8 mouse cellular contexts compared by ENCODE assay signal in genomic region chr13:69481634-69482505, GRCm38 (mm10). TPM values are rescaled to one million over a fixed set of nuclear protein-coding genes. Genes with fewer than 3 reads are reported as not detected.
DNase-seq lines count a peak whose midpoint lies in the region; ATAC-seq and TF ChIP-seq lines count a peak whose summit lies in the region.

No protein-coding gene starts in this region.

- no peaks in the 10 kb centered on the region for H3K36me3 ChIP-seq in forebrain, embryonic 10.5 days (replicated peaks)
- H3K36me3 ChIP-seq in heart, embryonic 13.5 days: no peaks in the 10 kb centered on the region
- no peaks in the 10 kb centered on the region for H3K36me3 ChIP-seq in kidney, embryonic 16.5 days (ENCODE audit: insufficient read depth, low read length)
- no peaks in the 10 kb centered on the region for H3K36me3 ChIP-seq in limb, embryonic 12.5 days
- no peaks in the 10 kb centered on the region for H3K36me3 ChIP-seq in midbrain, postnatal 0 days (ENCODE audit: insufficient read depth, low read length)

- no peak overlapping the region for H3K27ac ChIP-seq in forebrain, embryonic 10.5 days
- peak overlapping the region; percentile 83 for H3K27ac ChIP-seq in heart, embryonic 13.5 days (replicated peaks)
- no peak overlapping the region for H3K27ac ChIP-seq in kidney, embryonic 16.5 days (ENCODE audit: low read length)
- no peak overlapping the region for H3K27ac ChIP-seq in limb, embryonic 12.5 days
- peak overlapping the region; percentile 18; the same call in 1 of the 2 replicates for H3K27ac ChIP-seq in midbrain, postnatal 0 days (ENCODE audit: low read depth, low read length)

- peak; percentile 60 for ATAC-seq in cerebellum, adult (ENCODE audit: insufficient number of reproducible peaks, low FRiP score, low TSS enrichment)
- ATAC-seq in heart, embryonic 13.5 days (ENCODE audit: extremely low read depth, insufficient number of reproducible peaks, low FRiP score, low TSS enrichment): no peak; the same call in 1 of the 2 replicates
- peak; percentile 55; the same call in 1 of the 2 replicates for ATAC-seq in kidney, embryonic 16.5 days (ENCODE audit: low FRiP score, low TSS enrichment)
- 0 out of 2 replicates have a peak, but pooled peaks have one; percentile 22 for ATAC-seq in limb, embryonic 12.5 days (ENCODE audit: insufficient number of reproducible peaks, insufficient read depth, low FRiP score, low TSS enrichment, low read depth)
- ATAC-seq in midbrain, postnatal 0 days (ENCODE audit: low FRiP score): peak; percentile 59
- no peak for ATAC-seq in megakaryocyte-erythroid progenitor cell, adult 5-6 weeks (replicated peaks; ENCODE audit: low FRiP score, low TSS enrichment, poor library complexity, severe bottlenecking)

- peak overlapping the region; percentile 45 for H3K4me3 ChIP-seq in forebrain, embryonic 10.5 days
- H3K4me3 ChIP-seq in heart, embryonic 13.5 days: peak overlapping the region; percentile 48
- H3K4me3 ChIP-seq in kidney, embryonic 16.5 days (ENCODE audit: low read length): peak overlapping the region; percentile 39
- H3K4me3 ChIP-seq in limb, embryonic 12.5 days (replicated peaks): peak overlapping the region; percentile 31
- H3K4me3 ChIP-seq in midbrain, postnatal 0 days (ENCODE audit: low read depth, low read length): peak overlapping the region; percentile 31

- TF ChIP-seq CTCF in midbrain, postnatal 0 days (IDR thresholded peaks at IDR 0.05): no peak; the same call in none of the 2 replicates

- H3K9me3 ChIP-seq in forebrain, embryonic 10.5 days: no peaks in the 10 kb centered on the region
- H3K9me3 ChIP-seq in heart, embryonic 13.5 days: no peaks in the 10 kb centered on the region
- H3K9me3 ChIP-seq in kidney, embryonic 16.5 days (ENCODE audit: low read length): no peaks in the 10 kb centered on the region
- H3K9me3 ChIP-seq in limb, embryonic 12.5 days: no peaks in the 10 kb centered on the region
- H3K9me3 ChIP-seq in midbrain, postnatal 0 days (ENCODE audit: low read length): no peaks in the 10 kb centered on the region

- H3K4me1 ChIP-seq in forebrain, embryonic 10.5 days: peaks cover 27% of the 10 kb centered on the region
- peaks cover 22% of the 10 kb centered on the region for H3K4me1 ChIP-seq in heart, embryonic 13.5 days
- peaks cover 12% of the 10 kb centered on the region for H3K4me1 ChIP-seq in kidney, embryonic 16.5 days (ENCODE audit: insufficient read depth, low read length)
- peaks cover 16% of the 10 kb centered on the region for H3K4me1 ChIP-seq in limb, embryonic 12.5 days (replicated peaks)
- H3K4me1 ChIP-seq in midbrain, postnatal 0 days (ENCODE audit: insufficient read depth, low read length): peaks cover 14% of the 10 kb centered on the region

- no peak for DNase-seq in forebrain, embryonic 10.5 days (ENCODE audit: extremely low spot score, low spot score)
- peak; percentile 72 for DNase-seq in midbrain, postnatal 0 days (ENCODE audit: low spot score)
- no peak for DNase-seq in T-cell, adult 2 months (ENCODE audit: low spot score)

- 4% methylated on average over 30 of the region's 30 CpGs for WGBS in forebrain, embryonic 10.5 days
- WGBS in heart, embryonic 13.5 days: 5% methylated on average over 30 of the region's 30 CpGs
- 2% methylated on average over 30 of the region's 30 CpGs for WGBS in kidney, embryonic 16.5 days
- 2% methylated on average over 30 of the region's 30 CpGs for WGBS in limb, embryonic 12.5 days
- WGBS in midbrain, postnatal 0 days: 2% methylated on average over 30 of the region's 30 CpGs

- peaks cover 71% of the 10 kb centered on the region for H3K27me3 ChIP-seq in forebrain, embryonic 10.5 days (ENCODE audit: poor library complexity, severe bottlenecking)
- peaks cover 74% of the 10 kb centered on the region for H3K27me3 ChIP-seq in heart, embryonic 13.5 days (replicated peaks)
- H3K27me3 ChIP-seq in kidney, embryonic 16.5 days (ENCODE audit: insufficient read depth, low read length): peaks cover 45% of the 10 kb centered on the region
- H3K27me3 ChIP-seq in limb, embryonic 12.5 days: peaks cover 73% of the 10 kb centered on the region
- peaks cover 11% of the 10 kb centered on the region for H3K27me3 ChIP-seq in midbrain, postnatal 0 days (ENCODE audit: insufficient read depth, low read length)

- H3K4me2 ChIP-seq in heart, embryonic 13.5 days: peak overlapping the region; percentile 75
- peak overlapping the region; percentile 62 for H3K4me2 ChIP-seq in kidney, embryonic 16.5 days (replicated peaks; ENCODE audit: low read depth, low read length)
- peak overlapping the region; percentile 64 for H3K4me2 ChIP-seq in limb, embryonic 12.5 days
- H3K4me2 ChIP-seq in midbrain, postnatal 0 days (ENCODE audit: low read depth, low read length, poor library complexity, severe bottlenecking): peak overlapping the region; percentile 67

- H3K9ac ChIP-seq in heart, embryonic 13.5 days: peak overlapping the region; percentile 70
- no peak overlapping the region; the same call in 1 of the 2 replicates for H3K9ac ChIP-seq in kidney, embryonic 16.5 days (replicated peaks; ENCODE audit: low read length)
- H3K9ac ChIP-seq in limb, embryonic 12.5 days (replicated peaks): peak overlapping the region; percentile 40; the same call in 1 of the 2 replicates
- 0 out of 2 replicates have a peak overlapping the region, but pooled peaks have one; percentile 44 for H3K9ac ChIP-seq in midbrain, postnatal 0 days (replicated peaks; ENCODE audit: low read length, poor library complexity, severe bottlenecking)

RNA-seq across cellular contexts. Expression of gene Nsun2, which starts 51.7 kb away (rescaled TPM):
- 171 and 175 TPM in 2 replicates for polyA plus RNA-seq in forebrain, embryonic 10.5 days (2016; fragmentation: Nextera tagmentation; extraction: Ambion mirVana)
- polyA plus RNA-seq in heart, embryonic 13.5 days (2015; fragmentation: Nextera tagmentation; extraction: Ambion mirVana): 65.9 and 69.9 TPM in 2 replicates
- polyA plus RNA-seq in kidney, embryonic 16.5 days (2015; fragmentation: Nextera tagmentation; extraction: Ambion mirVana): 124 and 131 TPM in 2 replicates
- polyA plus RNA-seq in limb, embryonic 12.5 days (2016; fragmentation: Nextera tagmentation; extraction: Ambion mirVana): 130 and 131 TPM in 2 replicates
- total RNA-seq in midbrain, postnatal 0 days (2014; rRNA removed): 51.1 and 60.3 TPM in 2 replicates
- polyA plus RNA-seq in midbrain, postnatal 0 days (2015; fragmentation: Nextera tagmentation; extraction: Ambion mirVana): 56.7 and 60.2 TPM in 2 replicates
- total RNA-seq in megakaryocyte-erythroid progenitor cell, adult 5-6 weeks (2014; fragmentation: Nextera tagmentation): 194 and 202 TPM in 2 replicates
- 324 and 335 TPM in 2 replicates for total RNA-seq in megakaryocyte-erythroid progenitor cell, adult 5-6 weeks (2017)

RNA-seq across cellular contexts. Expression of gene Tent4a, which starts 52.5 kb away (rescaled TPM):
- 4.1 and 4.9 TPM in 2 replicates for polyA plus RNA-seq in forebrain, embryonic 10.5 days (2016; fragmentation: Nextera tagmentation; extraction: Ambion mirVana)
- polyA plus RNA-seq in heart, embryonic 13.5 days (2015; fragmentation: Nextera tagmentation; extraction: Ambion mirVana): 2.7 and 3.2 TPM in 2 replicates
- polyA plus RNA-seq in kidney, embryonic 16.5 days (2015; fragmentation: Nextera tagmentation; extraction: Ambion mirVana): 5.0 and 5.1 TPM in 2 replicates
- 6.3 and 7.3 TPM in 2 replicates for polyA plus RNA-seq in limb, embryonic 12.5 days (2016; fragmentation: Nextera tagmentation; extraction: Ambion mirVana)
- total RNA-seq in midbrain, postnatal 0 days (2014; rRNA removed): 26.1 TPM in 2 replicates
- 4.5 and 5.2 TPM in 2 replicates for polyA plus RNA-seq in midbrain, postnatal 0 days (2015; fragmentation: Nextera tagmentation; extraction: Ambion mirVana)
- total RNA-seq in megakaryocyte-erythroid progenitor cell, adult 5-6 weeks (2014; fragmentation: Nextera tagmentation): 19.5 and 24.2 TPM in 2 replicates
- 13.5 and 14.0 TPM in 2 replicates for total RNA-seq in megakaryocyte-erythroid progenitor cell, adult 5-6 weeks (2017)

Comparison
In these comparisons a context has a peak if more than half of its experiments do, and no peak if none do; other contexts are left out.
1. ATAC-seq: peak in cerebellum, adult (single experiment), kidney, embryonic 16.5 days (single experiment), limb, embryonic 12.5 days (single experiment) and midbrain, postnatal 0 days (single experiment); none in heart, embryonic 13.5 days (single experiment) and megakaryocyte-erythroid progenitor cell, adult 5-6 weeks (single experiment).
2. H3K27ac ChIP-seq: peak in heart, embryonic 13.5 days (single experiment) and midbrain, postnatal 0 days (single experiment); none in forebrain, embryonic 10.5 days (single experiment), kidney, embryonic 16.5 days (single experiment) and limb, embryonic 12.5 days (single experiment).
3. Peak in every context shown above with its lines, with median percentiles within 50 percentile points of each other: H3K4me3 ChIP-seq and H3K4me2 ChIP-seq.